Mouse (Mus musculus) neural tube, embryonic 12.5 days (tissue): ENCODE data around the gene Josd2. TPM values are rescaled to one million over a fixed set of nuclear protein-coding genes. Genes with fewer than 3 reads are reported as not detected.
A peak's percentile ranks its signal among the peaks of the same experiment; 100 is the strongest.

Experiments
- ATAC-seq: fragments of 200-750 bp; cut with Nextera tagmentation; 2 replicates; pipeline ENCODE4 v1.8.0; 2017; ENCODE audit warnings: low read depth, mild to moderate bottlenecking, moderate TSS enrichment, moderate library complexity; ENCODE audit not compliant: low FRiP score
- H3K27ac ChIP-seq: fragments of 300-500 bp; sonication (generic); 2 replicates; pipeline ENCODE4 v1.5.1; 2016
- H3K27me3 ChIP-seq: fragments of 300-500 bp; sonication (generic); replicated peaks from 2 replicates; pipeline ENCODE4 v1.6.1; 2016; ENCODE audit warnings: mild to moderate bottlenecking
- H3K36me3 ChIP-seq: fragments of 300-500 bp; sonication (generic); 2 replicates; pipeline ENCODE4 v1.6.1; 2016; ENCODE audit warnings: mild to moderate bottlenecking
- H3K4me1 ChIP-seq: fragments of 300-500 bp; sonication (generic); 2 replicates; pipeline ENCODE4 v1.6.1; 2016
- H3K4me2 ChIP-seq: fragments of 300-500 bp; sonication (generic); replicated peaks from 2 replicates; pipeline ENCODE4 v1.6.1; 2016; ENCODE audit warnings: mild to moderate bottlenecking
- H3K4me3 ChIP-seq: fragments of 300-500 bp; sonication (generic); 2 replicates; pipeline ENCODE4 v1.5.1; 2016
- H3K9ac ChIP-seq: fragments of 300-500 bp; sonication (generic); 2 replicates; pipeline ENCODE4 v1.6.1; 2016; ENCODE audit warnings: mild to moderate bottlenecking
- H3K9me3 ChIP-seq: fragments of 300-500 bp; sonication (generic); 2 replicates; pipeline ENCODE4 v1.6.1; 2016; ENCODE audit warnings: mild to moderate bottlenecking
- WGBS: fragments of 180-500 bp; shearing (Covaris S2); methylation state at CpG from one replicate; pipeline ENCODE4 v1.1.7; 2016; 5-methylcytosine and 5-hydroxymethylcytosine counted together
- polyA plus RNA-seq: library from polyadenylated mRNA; unstranded; fragments of >200 nt; fragmentation: Nextera tagmentation; extraction: Ambion mirVana; gene quantifications from 2 replicates; pipeline ENCODE4 v1.2.1, GENCODE M21; 2016

The Josd2 gene
- polyA plus RNA-seq, 1 experiment from 2014 or later, result 61.7 TPM

- Histone ChIP-seq H3K36me3 (peaks cover 7% of the 10 kb centered on the region), H3K27me3 (peaks cover 32% of the 10 kb centered on the region), H3K4me3 (no peak overlapping the region), H3K9me3 (no peaks in the 10 kb centered on the region), H3K4me1 (peaks cover 3% of the 10 kb centered on the region; the same call in 1 of the 2 replicates), H3K9ac (no peak overlapping the region), H3K4me2 (no peak overlapping the region), H3K27ac (no peak overlapping the region)
- no peak for ATAC-seq
- WGBS, result 96% methylated on average over 1 of the region's 1 CpGs
These were observed 16.3 kb downstream of the Josd2 start for GRCm38 (mm10) chr7:44484109-44484508.

- Histone ChIP-seq H3K36me3 (peaks cover 11% of the 10 kb centered on the region), H3K4me1 (peaks cover 3% of the 10 kb centered on the region; the same call in 1 of the 2 replicates), H3K27ac (no peak overlapping the region), H3K27me3 (peaks cover 23% of the 10 kb centered on the region), H3K9me3 (no peaks in the 10 kb centered on the region), H3K4me3 (no peak overlapping the region), H3K9ac (no peak overlapping the region), H3K4me2 (no peak overlapping the region)
- ATAC-seq, result peak; percentile 70
- 34% methylated on average over 5 of the region's 5 CpGs for WGBS
These were observed 17.2 kb downstream of the Josd2 start for GRCm38 (mm10) chr7:44484841-44485571.

GRCm38 (mm10) chr7:44485572-44486195, 17.9 kb downstream of the Josd2 start:
- no peak overlapping the region for H3K4me2 ChIP-seq
- H3K9ac ChIP-seq, result no peak overlapping the region
- peaks cover 18% of the 10 kb centered on the region for H3K36me3 ChIP-seq
- WGBS, result 77% methylated on average over 7 of the region's 7 CpGs
- peaks cover 3% of the 10 kb centered on the region; the same call in 1 of the 2 replicates for H3K4me1 ChIP-seq
- H3K27me3 ChIP-seq, result peaks cover 17% of the 10 kb centered on the region
- no peak; the same call in 1 of the 2 replicates for ATAC-seq
- no peaks in the 10 kb centered on the region for H3K9me3 ChIP-seq
- H3K27ac ChIP-seq, result no peak overlapping the region
- H3K4me3 ChIP-seq, result no peak overlapping the region

GRCm38 (mm10) chr7:44486927-44487575, 19.3 kb downstream of the Josd2 start:
- Histone ChIP-seq H3K9ac (no peak overlapping the region), H3K4me2 (no peak overlapping the region), H3K9me3 (no peaks in the 10 kb centered on the region), H3K4me3 (no peak overlapping the region), H3K27me3 (peaks cover 7% of the 10 kb centered on the region), H3K4me1 (peaks cover 3% of the 10 kb centered on the region; the same call in 1 of the 2 replicates), H3K27ac (no peak overlapping the region), H3K36me3 (peaks cover 31% of the 10 kb centered on the region)
- 68% methylated on average over 13 of the region's 13 CpGs for WGBS
- ATAC-seq, result no peak

- no peaks in the 10 kb centered on the region for H3K27me3 ChIP-seq
- ATAC-seq, result no peak
- H3K36me3 ChIP-seq, result peaks cover 40% of the 10 kb centered on the region
- no peaks in the 10 kb centered on the region for H3K9me3 ChIP-seq
- no peak overlapping the region for H3K27ac ChIP-seq
- H3K4me1 ChIP-seq, result peaks cover 3% of the 10 kb centered on the region; the same call in 1 of the 2 replicates
- 91% methylated on average over 7 of the region's 7 CpGs for WGBS
- H3K4me2 ChIP-seq, result no peak overlapping the region
- H3K4me3 ChIP-seq, result no peak overlapping the region
- H3K9ac ChIP-seq, result no peak overlapping the region
These were observed 20.2 kb downstream of the Josd2 start for GRCm38 (mm10) chr7:44487936-44488335.

- peaks cover 3% of the 10 kb centered on the region; the same call in 1 of the 2 replicates for H3K4me1 ChIP-seq
- H3K4me2 ChIP-seq, result no peak overlapping the region
- H3K9ac ChIP-seq, result no peak overlapping the region
- no peak for ATAC-seq
- H3K27me3 ChIP-seq, result no peaks in the 10 kb centered on the region
- H3K4me3 ChIP-seq, result no peak overlapping the region
- 93% methylated on average over 8 of the region's 8 CpGs for WGBS
- no peak overlapping the region for H3K27ac ChIP-seq
- H3K36me3 ChIP-seq, result peaks cover 46% of the 10 kb centered on the region
- H3K9me3 ChIP-seq, result no peaks in the 10 kb centered on the region
These were observed 20.8 kb downstream of the Josd2 start for GRCm38 (mm10) chr7:44488545-44488944.

- H3K4me2 ChIP-seq, result no peak overlapping the region
- H3K9me3 ChIP-seq, result no peaks in the 10 kb centered on the region
- H3K27me3 ChIP-seq, result no peaks in the 10 kb centered on the region
- H3K27ac ChIP-seq, result no peak overlapping the region
- peaks cover 46% of the 10 kb centered on the region for H3K36me3 ChIP-seq
- 0 out of 2 replicates have a peak overlapping the region, but pooled peaks have one; percentile 5 for H3K9ac ChIP-seq
- no peak for ATAC-seq
- peaks cover 11% of the 10 kb centered on the region for H3K4me1 ChIP-seq
- H3K4me3 ChIP-seq, result no peak overlapping the region
- 92% methylated on average over 4 of the region's 4 CpGs for WGBS
These were observed 22.5 kb downstream of the Josd2 start for GRCm38 (mm10) chr7:44490281-44490680.

GRCm38 (mm10) chr7:44491391-44491790, 23.6 kb downstream of the Josd2 start:
- no peaks in the 10 kb centered on the region for H3K27me3 ChIP-seq
- peaks cover 46% of the 10 kb centered on the region for H3K36me3 ChIP-seq
- H3K27ac ChIP-seq, result no peak overlapping the region
- 94% methylated on average over 5 of the region's 5 CpGs for WGBS
- no peaks in the 10 kb centered on the region for H3K9me3 ChIP-seq
- peaks cover 17% of the 10 kb centered on the region for H3K4me1 ChIP-seq
- no peak overlapping the region for H3K4me3 ChIP-seq
- no peak overlapping the region for H3K4me2 ChIP-seq
- no peak for ATAC-seq
- H3K9ac ChIP-seq, result 0 out of 2 replicates have a peak overlapping the region, but pooled peaks have one; percentile 10

GRCm38 (mm10) chr7:44492166-44492826, 24.5 kb downstream of the Josd2 start:
- Histone ChIP-seq H3K4me3 (no peak overlapping the region), H3K9me3 (no peaks in the 10 kb centered on the region), H3K4me1 (peaks cover 16% of the 10 kb centered on the region), H3K9ac (no peak overlapping the region), H3K36me3 (peaks cover 46% of the 10 kb centered on the region), H3K27me3 (no peaks in the 10 kb centered on the region), H3K27ac (no peak overlapping the region), H3K4me2 (no peak overlapping the region)
- 95% methylated on average over 21 of the region's 21 CpGs for WGBS
- no peak for ATAC-seq

- peak overlapping the region; percentile 85 for H3K4me2 ChIP-seq
- WGBS, result 90% methylated on average over 12 of the region's 12 CpGs
- peaks cover 18% of the 10 kb centered on the region for H3K4me1 ChIP-seq
- H3K4me3 ChIP-seq, result no peak overlapping the region
- H3K9me3 ChIP-seq, result no peaks in the 10 kb centered on the region
- no peak overlapping the region for H3K9ac ChIP-seq
- ATAC-seq, result no peak
- no peak overlapping the region for H3K27ac ChIP-seq
- H3K27me3 ChIP-seq, result no peaks in the 10 kb centered on the region
- H3K36me3 ChIP-seq, result peaks cover 38% of the 10 kb centered on the region
These were observed 26.9 kb downstream of the Josd2 start for GRCm38 (mm10) chr7:44494681-44495080.

GRCm38 (mm10) chr7:44495086-44495485, 27.3 kb downstream of the Josd2 start:
- peaks cover 18% of the 10 kb centered on the region for H3K4me1 ChIP-seq
- H3K9me3 ChIP-seq, result no peaks in the 10 kb centered on the region
- H3K36me3 ChIP-seq, result peaks cover 34% of the 10 kb centered on the region
- no peak overlapping the region for H3K4me3 ChIP-seq
- 0 out of 2 replicates have a peak, but pooled peaks cover 2% of the 10 kb centered on the region for H3K27me3 ChIP-seq
- peak overlapping the region; percentile 85 for H3K4me2 ChIP-seq
- H3K9ac ChIP-seq, result peak overlapping the region; percentile 84
- H3K27ac ChIP-seq, result no peak overlapping the region
- 87% methylated on average over 7 of the region's 7 CpGs for WGBS
- no peak for ATAC-seq
